Mouse (Mus musculus) hindlimb bud, embryonic 11.5 days (tissue): ENCODE measurements around the gene Kcnj9.

ENCODE experiments used
- DNase-seq: peaks from one replicate; pipeline ENCODE4 v3.0.0-alpha.2; 2012; ENCODE audit warnings: low read depth, low spot score; ENCODE audit errors: extremely low spot score

The Kcnj9 gene

DNA sequence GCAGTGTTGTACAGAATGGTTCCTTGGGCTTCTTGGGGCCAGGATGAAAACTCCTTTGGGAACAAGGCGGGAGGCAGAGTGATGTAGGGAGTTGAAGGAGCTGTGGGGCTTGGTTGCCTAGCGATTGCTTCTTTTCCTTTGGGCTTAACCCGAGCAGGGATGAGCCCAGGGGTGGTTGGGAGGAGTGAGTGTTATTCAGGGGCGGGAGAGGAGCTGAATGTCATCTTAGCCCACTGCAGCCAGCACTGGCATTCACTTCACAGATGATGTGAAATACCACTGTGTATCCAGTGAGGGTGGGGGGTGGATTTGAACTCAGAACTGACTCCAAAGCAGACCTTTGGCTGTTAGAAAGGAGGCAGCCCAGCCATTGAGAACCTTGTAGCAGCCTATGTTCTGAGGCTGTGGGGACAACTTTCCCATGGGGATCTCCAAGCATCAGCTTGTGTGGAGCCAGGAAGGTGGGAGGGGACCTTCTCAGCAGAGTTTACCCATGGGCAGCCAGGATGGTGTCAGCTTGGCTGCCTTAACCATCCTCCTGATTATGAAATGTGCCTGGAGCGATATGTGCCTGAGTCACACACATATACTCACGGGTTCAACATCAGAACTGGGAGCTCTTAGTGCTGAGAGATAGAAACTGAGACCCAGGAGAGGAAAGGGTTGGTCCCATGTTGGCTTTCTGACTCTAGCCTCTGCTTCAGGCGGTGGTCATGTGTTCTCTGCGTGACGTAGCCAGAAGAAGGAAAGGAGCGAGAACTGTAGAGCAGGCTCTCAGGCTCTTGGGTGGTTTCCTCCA lies 15.3 kb downstream of the Kcnj9 start:
- no peak for DNase-seq

DNA sequence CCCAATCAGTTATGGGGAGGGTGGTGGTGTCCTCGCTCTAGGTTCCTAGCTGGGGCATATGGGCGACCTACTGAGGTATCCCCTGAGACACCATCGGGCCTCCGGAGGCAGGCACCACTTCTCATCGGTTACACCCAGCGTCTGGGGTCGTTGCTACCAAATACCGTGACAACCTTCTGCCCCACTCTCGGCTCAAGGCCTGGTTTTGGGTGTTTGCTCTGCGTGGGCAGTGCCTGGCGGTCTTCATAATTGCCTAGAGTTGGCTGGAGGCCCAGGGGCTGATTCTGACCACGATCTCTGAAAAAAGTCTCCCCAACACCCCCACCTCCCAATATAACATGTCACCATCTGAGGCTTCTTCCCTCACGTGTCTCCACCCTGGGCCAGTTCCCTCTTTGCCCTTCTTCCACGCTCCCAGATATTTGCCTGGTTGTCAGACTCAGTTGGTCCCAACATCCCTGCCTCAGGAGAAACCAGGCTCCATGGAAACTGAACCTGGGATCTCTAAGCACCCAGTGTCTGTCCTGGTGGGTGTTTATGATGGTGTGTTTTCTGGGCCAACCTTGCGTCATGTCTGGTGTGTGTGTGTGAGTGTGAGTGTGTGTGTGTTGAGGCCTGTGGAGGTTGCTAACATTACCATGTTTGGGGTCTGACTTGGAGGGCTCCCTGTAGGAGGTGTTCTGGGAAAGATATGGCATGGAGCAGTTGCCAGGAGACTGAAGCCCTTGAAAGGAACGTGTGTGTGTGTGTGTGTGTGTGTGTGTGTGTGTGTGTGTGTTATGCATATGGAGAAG lies 16.2 kb downstream of the Kcnj9 start:
- no peak for DNase-seq

DNA sequence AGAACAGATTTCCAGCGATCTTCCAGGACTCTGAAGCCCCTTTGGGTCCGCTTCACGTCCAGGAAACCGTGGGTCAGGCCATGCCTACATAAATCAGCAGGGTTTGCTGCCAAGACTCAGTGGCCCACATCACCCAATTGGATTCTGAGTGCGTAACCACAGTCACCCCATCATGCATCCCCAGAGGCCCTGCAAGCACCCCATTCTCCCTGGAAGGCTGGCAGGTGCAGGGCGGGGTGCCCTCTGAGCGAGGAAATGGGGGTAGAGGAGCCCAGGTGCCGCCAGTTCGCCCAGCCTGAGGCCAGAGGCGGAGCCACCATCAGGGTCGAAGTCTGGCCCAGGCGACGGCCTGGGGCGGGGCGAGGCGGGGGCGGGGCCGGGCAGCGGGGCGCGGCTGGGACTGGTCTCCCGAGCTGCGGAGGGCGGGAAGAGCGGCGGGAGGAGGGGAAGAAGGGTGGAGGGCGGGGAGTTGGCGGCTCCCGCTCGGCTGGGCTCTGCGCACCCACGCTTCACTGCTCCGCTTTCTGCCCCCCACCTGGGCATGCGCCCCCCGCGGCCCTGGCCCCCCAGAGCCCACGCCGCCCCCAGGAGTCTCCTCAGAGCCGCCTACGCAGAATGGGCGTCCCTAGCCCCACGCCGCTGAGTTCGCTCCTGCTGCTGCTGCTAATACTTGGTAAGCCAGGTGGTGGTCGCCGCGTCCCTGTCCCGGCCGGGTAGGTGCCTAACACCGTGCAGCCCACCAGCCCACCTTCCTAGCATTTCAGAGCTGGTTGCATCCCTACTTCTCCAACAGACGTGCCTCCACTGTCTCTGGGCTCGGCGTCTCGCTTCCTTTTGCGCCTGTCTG lies 17.0 kb downstream of the Kcnj9 start:
- DNase-seq: no peak

DNA sequence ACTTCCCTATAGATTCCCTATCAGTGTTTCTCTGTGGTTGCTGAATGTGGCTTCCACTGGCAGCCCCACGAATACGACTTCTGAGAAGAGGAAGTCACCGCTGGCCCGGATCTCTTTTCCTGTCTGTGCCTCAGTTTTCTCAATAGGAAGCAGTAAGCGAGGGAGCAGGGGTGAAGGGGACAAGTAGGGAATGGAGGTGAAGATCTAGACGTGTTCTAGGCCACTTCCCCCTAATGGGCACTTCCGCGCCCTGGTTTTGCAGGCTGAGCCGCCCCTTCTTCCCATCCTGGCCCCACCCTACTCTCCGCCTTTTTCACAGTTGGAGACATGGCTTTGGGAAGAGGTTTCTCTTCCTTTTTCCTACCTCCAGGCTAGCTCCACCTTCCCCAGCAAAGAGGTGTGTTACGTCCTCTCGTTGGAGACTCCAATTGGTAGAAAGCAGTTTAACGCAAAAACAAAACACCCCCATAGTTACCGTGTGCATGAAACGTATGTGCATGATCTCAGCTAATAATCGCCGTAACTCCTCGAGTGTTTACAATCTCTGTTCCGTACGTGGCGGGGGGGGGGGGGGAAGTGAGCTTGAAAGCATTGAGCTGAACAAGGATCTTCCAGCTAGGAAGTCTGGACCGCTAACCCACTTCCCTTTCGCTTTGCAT lies 17.7 kb downstream of the Kcnj9 start:
- no peak for DNase-seq

DNA sequence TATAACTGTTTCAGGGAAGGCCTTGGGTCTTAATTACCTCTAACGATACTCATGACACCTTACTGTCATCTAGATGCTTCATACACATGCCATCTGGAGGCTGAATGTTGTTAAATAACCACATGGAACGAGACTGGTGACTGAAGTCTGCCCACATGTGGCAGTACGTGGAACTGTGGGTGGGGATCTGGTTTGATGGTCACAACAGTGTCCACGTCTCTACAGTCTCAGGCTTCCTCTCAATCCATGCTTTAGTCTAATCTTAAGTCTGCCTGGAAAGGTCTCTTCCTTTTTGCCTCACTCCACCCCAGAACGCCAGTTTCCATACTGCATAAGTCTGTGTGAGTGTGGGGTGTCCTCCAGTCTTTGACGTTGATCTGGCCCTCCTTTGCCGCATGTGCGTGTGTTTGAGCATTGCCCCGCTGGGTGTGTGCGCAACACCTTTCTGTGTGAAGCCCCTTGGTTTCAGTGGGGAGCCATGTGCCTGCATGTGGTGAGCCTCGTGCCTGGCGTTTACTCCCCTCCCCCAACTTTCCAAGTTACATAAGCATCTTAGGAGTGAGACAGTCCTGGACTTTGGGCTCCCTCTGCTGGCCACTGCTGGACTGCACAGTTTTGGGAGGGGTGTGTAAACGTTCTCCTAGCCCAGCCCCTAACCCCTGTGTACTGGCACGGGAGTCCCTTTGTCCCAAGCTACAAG lies 19.3 kb downstream of the Kcnj9 start:
- peak; percentile 99 for DNase-seq

DNA sequence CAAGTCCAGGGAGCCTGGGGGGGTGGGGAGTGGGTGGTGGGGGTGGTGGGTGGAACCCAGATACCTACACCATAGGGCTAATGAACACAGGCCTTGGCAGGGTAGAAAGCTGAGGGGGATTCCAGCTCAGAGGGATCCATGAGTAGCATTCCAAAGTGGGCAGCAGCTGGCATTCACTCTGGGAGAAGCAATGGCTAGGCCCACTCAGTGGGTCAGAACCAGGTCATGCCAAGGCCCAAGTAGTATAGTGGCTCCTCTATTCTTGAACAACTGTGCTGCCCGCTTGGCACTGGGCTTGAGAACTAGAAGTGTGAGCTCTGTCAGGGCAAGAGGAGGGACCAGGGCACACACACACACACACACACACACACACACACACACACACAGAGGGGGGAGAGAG lies 20.7 kb downstream of the Kcnj9 start:
- no peak for DNase-seq

DNA sequence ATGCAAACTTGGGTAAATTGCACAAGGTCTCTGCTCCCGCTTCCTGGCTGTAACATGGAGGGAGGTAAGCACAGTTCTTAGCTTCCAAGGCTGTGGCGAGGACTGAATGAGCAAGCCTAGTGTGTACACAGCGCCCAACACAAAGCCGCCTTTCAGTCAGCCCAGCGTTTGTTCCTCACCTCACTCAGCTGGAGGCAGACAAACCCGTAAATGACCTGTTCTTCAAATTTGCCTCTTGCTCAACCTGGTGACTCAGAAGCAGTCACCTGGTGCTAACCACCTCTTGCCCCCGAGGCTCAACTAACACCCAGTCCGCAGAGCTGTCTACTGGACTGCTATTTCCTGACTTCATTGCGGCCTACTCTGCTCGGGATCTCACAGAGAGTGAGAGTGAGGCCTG lies 21.2 kb downstream of the Kcnj9 start:
- DNase-seq: no peak

DNA sequence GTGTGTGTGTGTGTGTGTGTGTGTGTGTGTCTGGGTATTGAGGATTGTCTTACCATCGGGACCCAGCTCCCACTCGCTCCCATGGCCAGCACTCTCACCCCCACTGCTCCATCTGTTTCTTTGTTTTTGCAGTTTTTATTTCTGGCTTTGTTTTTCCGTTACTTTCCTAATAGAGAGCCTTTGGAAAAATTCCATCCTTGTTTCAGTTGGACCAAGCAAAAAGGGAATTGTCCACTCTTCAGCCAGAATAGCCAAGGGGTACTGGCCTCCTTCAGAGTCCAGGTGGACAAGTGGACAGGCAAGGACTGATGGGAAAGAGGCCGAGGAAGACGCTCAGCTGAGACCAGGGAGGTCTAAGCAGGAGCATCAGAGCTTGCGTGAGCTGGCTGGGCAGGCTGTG lies 22.2 kb downstream of the Kcnj9 start:
- DNase-seq: no peak

DNA sequence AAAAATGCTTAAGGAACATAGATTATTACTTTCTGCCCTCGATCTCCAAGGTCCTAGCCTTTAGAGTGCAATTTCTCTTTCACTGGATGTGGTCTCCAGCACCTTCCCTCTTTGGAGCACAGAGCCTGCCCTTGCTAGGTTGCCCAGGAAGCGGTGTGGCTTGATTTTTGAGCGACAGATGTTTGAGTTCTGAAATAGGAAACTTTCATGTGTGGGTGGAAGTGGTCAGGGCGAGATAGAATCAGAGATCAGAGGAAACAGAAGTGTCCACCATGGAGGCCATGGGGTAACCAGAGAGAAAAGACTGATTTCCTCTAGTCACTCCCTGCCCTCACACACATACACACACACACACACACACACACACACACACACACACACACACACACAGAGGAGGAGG lies 22.9 kb downstream of the Kcnj9 start:
- DNase-seq: no peak

DNA sequence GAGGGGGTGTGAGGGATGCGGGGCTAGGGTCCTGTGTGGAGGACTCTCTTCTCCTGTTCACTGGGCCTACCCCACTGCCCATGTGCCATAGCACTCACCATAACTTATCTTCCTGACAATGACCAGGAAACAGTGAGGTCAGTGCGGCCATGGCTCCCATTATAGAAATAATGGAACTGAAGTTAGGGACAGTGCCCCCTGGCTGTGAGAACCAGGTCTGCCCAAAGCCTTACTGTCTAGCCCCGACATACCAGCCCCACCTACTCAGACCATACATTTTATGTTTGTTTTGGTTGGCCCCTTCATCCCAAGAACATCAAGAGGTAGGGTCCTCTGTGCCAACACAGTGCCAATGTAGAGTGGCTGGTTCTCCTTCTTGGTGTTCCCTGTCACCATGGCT lies 23.5 kb downstream of the Kcnj9 start:
- no peak for DNase-seq

DNA sequence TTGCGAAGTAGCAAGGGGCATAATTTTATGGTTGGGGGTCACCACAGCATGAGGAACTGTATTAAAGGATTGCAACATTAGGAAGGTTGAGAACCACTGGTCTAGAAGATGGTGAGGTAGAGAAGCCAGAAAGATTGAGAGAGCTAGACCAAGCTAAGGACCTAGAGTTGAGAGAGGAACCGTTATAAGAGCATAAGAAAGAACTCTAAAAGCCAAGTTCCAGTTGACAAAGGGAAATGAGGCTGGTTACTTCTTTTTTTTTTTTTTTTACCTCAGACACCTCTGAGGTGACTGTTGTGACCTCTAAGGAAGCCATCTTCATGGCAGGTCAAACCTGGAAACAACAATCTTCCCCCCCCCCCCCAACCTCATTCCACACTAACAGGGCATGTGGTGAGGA lies 24.0 kb downstream of the Kcnj9 start:
- no peak for DNase-seq

DNA sequence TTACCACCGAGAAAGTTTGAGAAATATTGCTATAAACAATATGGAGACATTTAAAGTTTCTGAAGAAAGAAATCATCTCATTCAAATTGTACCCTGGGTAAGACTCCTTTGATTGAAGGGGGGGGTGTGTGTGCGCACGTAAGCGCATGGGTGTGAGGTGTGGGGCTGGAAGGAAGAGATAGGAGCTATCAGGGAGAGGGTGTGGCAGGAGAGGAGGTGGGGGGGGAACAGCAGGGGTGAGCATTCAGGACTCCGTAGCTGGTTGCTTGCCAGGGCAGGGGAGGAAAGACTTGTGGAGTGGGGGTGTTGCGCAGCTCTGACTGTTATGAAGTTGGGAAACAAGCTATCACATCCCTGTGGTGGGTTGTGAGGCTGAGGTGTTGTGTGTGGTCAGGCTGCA lies 24.7 kb downstream of the Kcnj9 start:
- no peak for DNase-seq

DNA sequence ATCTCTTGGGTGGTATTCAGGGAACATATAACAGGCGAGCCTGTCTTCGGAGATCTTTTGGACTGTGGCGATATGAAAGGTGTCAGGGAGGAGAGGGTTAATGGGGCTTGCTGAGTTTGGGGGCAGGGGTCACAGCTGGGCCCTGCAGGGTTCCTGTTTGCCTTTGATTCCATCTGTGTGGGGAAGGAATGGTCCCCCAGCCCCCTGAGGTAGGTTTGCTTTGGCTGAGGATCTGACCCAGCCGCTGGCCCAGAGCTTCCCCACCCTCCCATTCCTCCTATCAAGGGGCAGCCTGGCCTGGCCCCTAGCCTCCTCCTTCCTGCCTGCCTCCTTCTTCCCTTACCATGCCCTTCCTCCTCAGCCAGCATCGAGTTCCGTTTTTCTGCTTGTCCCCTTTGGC lies 26.3 kb downstream of the Kcnj9 start:
- DNase-seq: no peak

DNA sequence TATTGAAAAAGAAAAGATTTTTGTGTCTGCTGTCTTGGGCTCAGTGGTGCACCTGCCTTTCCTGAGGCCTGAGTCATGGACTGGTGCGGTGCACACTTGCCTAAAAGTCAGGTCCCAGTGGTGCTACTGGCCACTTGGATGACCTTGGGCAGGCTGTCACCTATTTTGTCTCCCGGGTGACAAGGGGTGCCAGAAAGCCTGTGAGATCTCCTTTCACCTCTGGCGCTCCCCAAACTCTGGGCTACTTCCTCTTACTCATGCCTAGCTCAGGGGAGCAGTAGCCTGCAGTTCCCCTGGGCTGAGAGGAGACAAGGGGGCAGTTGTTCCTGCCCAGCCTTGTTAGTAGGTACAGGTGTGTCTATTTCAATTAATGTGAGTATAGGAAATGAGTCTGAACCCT lies 26.8 kb downstream of the Kcnj9 start:
- DNase-seq: no peak

DNA sequence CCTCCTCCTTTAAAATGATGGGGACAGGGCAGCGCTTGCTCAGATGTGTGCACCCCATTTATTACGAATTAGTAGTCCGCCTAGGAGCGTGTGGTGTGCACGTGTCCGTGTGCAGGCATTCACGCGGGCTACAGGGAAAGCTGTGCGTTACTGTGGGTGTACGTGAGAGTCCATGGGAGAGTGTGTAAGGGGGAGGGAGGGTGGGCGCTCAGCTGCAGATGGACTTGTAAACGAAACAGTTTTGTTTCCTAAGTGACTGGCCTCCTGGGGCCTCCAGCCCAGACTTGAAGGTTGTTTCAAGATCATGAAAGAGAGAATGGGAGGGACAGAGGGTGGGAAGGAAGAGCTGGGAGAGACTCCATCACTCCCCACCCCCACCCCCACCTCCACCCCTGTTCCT lies 27.9 kb downstream of the Kcnj9 start:
- no peak for DNase-seq

DNA sequence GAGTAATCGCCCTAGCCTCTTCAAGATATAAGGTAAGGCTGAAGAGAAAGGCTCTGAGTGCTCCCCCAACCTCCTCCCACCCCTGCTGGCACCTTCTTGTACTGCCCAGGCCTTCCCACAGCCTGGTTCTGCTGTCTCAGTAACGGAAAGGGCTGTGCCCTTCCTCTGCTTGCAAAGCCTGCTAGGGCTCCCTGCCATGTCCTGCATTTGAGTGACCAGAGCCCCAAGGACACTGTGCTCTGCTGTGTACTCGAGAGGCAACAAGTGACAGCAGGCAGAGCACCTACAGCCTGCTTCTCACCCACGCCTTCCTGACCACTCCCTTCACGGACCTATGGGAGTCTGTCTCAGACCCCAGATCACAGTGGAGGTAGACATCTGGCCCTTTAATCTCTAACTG lies 28.9 kb downstream of the Kcnj9 start:
- DNase-seq: no peak

DNA sequence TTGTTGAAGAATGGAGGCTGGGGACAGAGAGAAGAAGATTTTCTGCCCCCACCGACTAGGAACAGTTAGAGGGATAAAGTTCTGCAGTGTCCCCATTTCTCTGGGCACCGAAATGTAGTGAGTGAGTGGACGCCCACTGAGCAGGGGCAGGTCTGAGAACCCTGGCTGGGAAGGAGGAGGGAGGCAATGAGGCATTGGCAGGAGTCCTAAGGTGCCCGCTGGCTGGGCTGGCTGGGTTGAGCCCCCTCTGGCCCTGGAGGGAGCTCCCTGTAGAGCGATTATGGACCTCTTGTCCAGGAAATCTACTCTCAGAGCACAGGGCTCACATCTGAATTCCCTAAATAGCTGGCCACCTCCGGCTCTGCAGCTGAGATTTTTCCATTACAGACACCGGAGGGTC lies 29.6 kb downstream of the Kcnj9 start:
- no peak for DNase-seq

DNA sequence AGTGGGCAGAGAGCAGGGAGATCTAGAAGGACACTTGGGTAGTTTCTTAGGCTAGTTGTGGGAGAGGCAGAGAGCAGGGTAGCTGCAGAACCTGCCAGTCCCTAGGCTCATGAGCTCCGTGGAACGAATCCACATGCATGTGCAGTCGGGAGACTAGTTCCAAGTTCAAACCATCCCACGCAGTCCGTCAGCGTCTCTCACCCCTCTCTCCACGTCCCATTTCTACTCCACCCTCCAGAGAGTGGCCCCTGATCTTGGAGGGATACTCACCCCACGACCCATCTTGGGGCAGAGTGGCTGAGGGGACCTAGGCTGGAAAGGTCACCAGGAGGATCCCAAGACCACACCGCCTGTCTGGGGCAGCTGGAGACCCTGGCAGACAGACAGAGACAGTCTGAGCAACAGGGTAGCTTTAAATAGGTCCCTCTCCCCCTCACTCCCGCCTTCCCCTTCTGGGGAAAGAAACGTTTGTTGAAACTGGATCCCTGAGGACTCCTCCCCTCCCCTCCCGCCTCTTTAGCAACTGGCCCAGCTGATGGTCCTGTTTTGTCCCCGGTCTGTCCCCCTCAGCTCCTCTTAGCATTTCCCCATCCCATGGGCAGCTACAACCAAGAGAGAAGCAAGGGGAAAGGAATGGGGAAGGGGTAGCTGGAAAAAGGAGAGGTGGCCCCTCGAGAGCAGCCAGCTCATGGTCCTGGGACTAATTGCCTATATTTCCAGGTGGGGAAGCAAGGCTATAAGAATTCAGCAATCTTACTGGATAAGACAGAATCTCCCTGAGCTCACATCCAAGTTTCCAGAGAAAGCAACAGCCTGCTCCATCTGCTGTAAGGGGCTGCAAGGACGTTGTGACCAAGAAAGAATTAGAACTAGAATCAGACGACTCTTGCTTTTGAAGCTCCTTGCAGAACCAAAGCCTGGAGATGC lies 31.2 kb downstream of the Kcnj9 start, which contains the start of gene Atp1a2:
TSS of gene Atp1a2 (minus strand) at position 454 of the 927 bp plus-strand sequence.
- DNase-seq: no peak

DNA sequence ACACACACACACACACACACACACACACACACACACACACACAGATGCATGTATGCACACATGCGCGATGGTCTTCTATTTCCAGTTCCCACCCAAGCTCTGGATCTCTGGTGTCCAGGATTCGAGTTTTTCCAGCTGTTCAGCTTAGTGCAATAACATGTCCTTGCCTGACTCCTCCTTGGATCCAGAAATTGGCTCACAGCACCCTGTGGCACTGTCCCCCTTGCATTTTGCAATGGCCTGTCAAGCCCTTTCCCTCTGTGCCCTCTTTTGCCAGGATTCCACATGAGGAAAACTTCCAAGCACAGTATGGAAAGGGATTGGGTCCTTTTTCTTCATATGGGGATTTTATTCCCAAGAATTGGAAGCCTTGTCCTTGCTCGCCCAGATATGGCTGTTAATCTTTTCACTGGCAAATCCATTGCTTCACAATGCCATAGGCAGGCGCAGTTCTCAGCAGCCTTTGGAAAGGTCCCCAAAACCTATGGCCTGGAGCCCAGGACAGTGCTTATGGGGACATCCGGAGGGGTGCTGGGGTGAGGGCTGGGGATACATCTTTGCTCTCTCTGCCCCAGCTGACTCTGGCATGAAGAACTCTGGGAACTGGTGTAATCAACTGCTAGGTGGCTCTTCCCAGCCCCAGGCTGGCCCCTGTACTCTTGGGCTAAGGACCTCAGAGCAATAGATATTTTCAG lies 32.2 kb downstream of the Kcnj9 start:
- DNase-seq: no peak
